Comparison of ENCODE assay signal across 8 mouse cellular contexts in genomic region chr12:99560701-99561332, GRCm38 (mm10). TPM values are rescaled to one million over a fixed set of nuclear protein-coding genes. Genes with fewer than 3 reads are reported as not detected.
DNase-seq lines count a peak whose midpoint lies in the region; ATAC-seq lines count a peak whose summit lies in the region.

No protein-coding gene starts in this region.

- peak overlapping the region; percentile 7 for H3K4me3 ChIP-seq in embryonic facial prominence, embryonic 11.5 days (ENCODE audit: low read depth, low read length)
- H3K4me3 ChIP-seq in limb, embryonic 13.5 days: peak overlapping the region; percentile 79
- H3K4me3 ChIP-seq in stomach, embryonic 14.5 days (ENCODE audit: low read depth, low read length): peak overlapping the region; percentile 86

- H3K27me3 ChIP-seq in embryonic facial prominence, embryonic 11.5 days (ENCODE audit: control insufficient read depth, insufficient read depth, low read length): no peaks in the 10 kb centered on the region
- no peaks in the 10 kb centered on the region for H3K27me3 ChIP-seq in limb, embryonic 13.5 days
- no peaks in the 10 kb centered on the region for H3K27me3 ChIP-seq in stomach, embryonic 14.5 days (ENCODE audit: control insufficient read depth, insufficient read depth, low read length)

- H3K36me3 ChIP-seq in embryonic facial prominence, embryonic 11.5 days (replicated peaks; ENCODE audit: control insufficient read depth, insufficient read depth, low read depth, low read length): no peaks in the 10 kb centered on the region
- H3K36me3 ChIP-seq in limb, embryonic 13.5 days: peaks cover 4% of the 10 kb centered on the region
- H3K36me3 ChIP-seq in stomach, embryonic 14.5 days (ENCODE audit: control insufficient read depth, insufficient read depth, low read length): no peaks in the 10 kb centered on the region

- 41% methylated on average over 11 of the region's 11 CpGs for WGBS in embryonic facial prominence, embryonic 11.5 days
- WGBS in limb, embryonic 13.5 days: 10% methylated on average over 11 of the region's 11 CpGs
- 31% methylated on average over 11 of the region's 11 CpGs for WGBS in stomach, embryonic 14.5 days

- no peak for ATAC-seq in embryonic facial prominence, embryonic 11.5 days (replicated peaks; ENCODE audit: insufficient number of reproducible peaks, low FRiP score, low TSS enrichment, low read depth)
- no peak for ATAC-seq in limb, embryonic 13.5 days (ENCODE audit: low FRiP score, low read depth)
- no peak for ATAC-seq in stomach, embryonic 14.5 days (ENCODE audit: insufficient number of reproducible peaks, insufficient read depth, low FRiP score, low read depth)

- no peaks in the 10 kb centered on the region for H3K9me3 ChIP-seq in embryonic facial prominence, embryonic 11.5 days (replicated peaks; ENCODE audit: control insufficient read depth, low read length)
- no peaks in the 10 kb centered on the region for H3K9me3 ChIP-seq in limb, embryonic 13.5 days
- no peaks in the 10 kb centered on the region for H3K9me3 ChIP-seq in stomach, embryonic 14.5 days (ENCODE audit: control insufficient read depth, low read depth, low read length)

- intact Hi-C loops in heart, postnatal 25 days (cut with DNase I): loop anchor here (5.0 kb wide), 2 partner anchors 169 to 219 kb away; no protein-coding TSS in a partner anchor
- intact Hi-C loops in heart, postnatal 36 days (cut with DNase I): loop anchor here (5.0 kb wide), 3 partner anchors 126 to 321 kb away; partner anchors contain the start of genes Efcab11 and Tdp1

- no peak overlapping the region for H3K27ac ChIP-seq in embryonic facial prominence, embryonic 11.5 days (replicated peaks; ENCODE audit: low read depth, low read length)
- peak overlapping the region; percentile 67 for H3K27ac ChIP-seq in limb, embryonic 13.5 days
- H3K27ac ChIP-seq in stomach, embryonic 14.5 days (ENCODE audit: low read length): peak overlapping the region; percentile 86; the same call in 1 of the 2 replicates

- H3K9ac ChIP-seq in embryonic facial prominence, embryonic 11.5 days (replicated peaks; ENCODE audit: low read length): no peak overlapping the region
- peak overlapping the region; percentile 27; the same call in 1 of the 2 replicates for H3K9ac ChIP-seq in limb, embryonic 13.5 days
- H3K9ac ChIP-seq in stomach, embryonic 14.5 days (replicated peaks; ENCODE audit: low read depth, low read length): no peak overlapping the region

- peaks cover 5% of the 10 kb centered on the region; the same call in 1 of the 2 replicates for H3K4me1 ChIP-seq in embryonic facial prominence, embryonic 11.5 days (ENCODE audit: control insufficient read depth, insufficient read depth, low read length)
- peaks cover 51% of the 10 kb centered on the region for H3K4me1 ChIP-seq in limb, embryonic 13.5 days
- peaks cover 11% of the 10 kb centered on the region for H3K4me1 ChIP-seq in stomach, embryonic 14.5 days (ENCODE audit: control insufficient read depth, insufficient read depth, low read length)

- peak; percentile 66 to 70 for DNase-seq in heart, adult 18-20 months
- DNase-seq in heart, postnatal 25 days (ENCODE audit: low spot score): no peak
- peak; percentile 30 for DNase-seq in embryonic facial prominence, embryonic 11.5 days (ENCODE audit: low spot score)
- DNase-seq in heart, postnatal 36 days: peak; percentile 36 to 56
- no peak for DNase-seq in retina, postnatal 1 day
- no peak for DNase-seq in cerebellum, adult 9-10 months

- peak overlapping the region; percentile 5; the same call in 1 of the 2 replicates for H3K4me2 ChIP-seq in embryonic facial prominence, embryonic 11.5 days (ENCODE audit: low read depth, low read length)
- peak overlapping the region; percentile 78 for H3K4me2 ChIP-seq in limb, embryonic 13.5 days (replicated peaks)
- peak overlapping the region; percentile 69 for H3K4me2 ChIP-seq in stomach, embryonic 14.5 days (replicated peaks; ENCODE audit: low read depth, low read length)

RNA-seq across cellular contexts. Expression of gene Foxn3, which starts 2.6 kb away (rescaled TPM):
- total RNA-seq in heart, adult 18-20 months (2021): 100 to 1,000 TPM in 1 of 2 experiments, 10 to 100 TPM in 1; 98.5 to 102 TPM
- total RNA-seq in heart, postnatal 25 days (2021): 100 to 1,000 TPM; 115 to 120 TPM
- polyA plus RNA-seq in embryonic facial prominence, embryonic 11.5 days (2014; fragmentation: Nextera tagmentation; extraction: Ambion mirVana): 80.5 and 83.1 TPM in 2 replicates
- total RNA-seq in heart, postnatal 36 days (2021): 100 to 1,000 TPM; 120 to 133 TPM
- 130 and 137 TPM in 2 replicates for polyA plus RNA-seq in limb, embryonic 13.5 days (2015; fragmentation: Nextera tagmentation; extraction: Ambion mirVana)
- 77.9 and 93.4 TPM in 2 replicates for polyA plus RNA-seq in stomach, embryonic 14.5 days (2014; fragmentation: Nextera tagmentation; extraction: Ambion mirVana)

Comparison
In these comparisons a context has a peak if more than half of its experiments do, and no peak if none do; other contexts are left out.
1. DNase-seq: peak in heart, adult 18-20 months (2 of 2), embryonic facial prominence, embryonic 11.5 days (single experiment) and heart, postnatal 36 days (2 of 2); none in heart, postnatal 25 days (single experiment), retina, postnatal 1 day (single experiment) and cerebellum, adult 9-10 months (single experiment).
2. H3K4me2 ChIP-seq: peak in every context shown above with its lines; median percentile 78 in limb, embryonic 13.5 days; 69 in stomach, embryonic 14.5 days; 5 in embryonic facial prominence, embryonic 11.5 days.
3. H3K4me3 ChIP-seq: peak in every context shown above with its lines; median percentile 86 in stomach, embryonic 14.5 days; 79 in limb, embryonic 13.5 days; 7 in embryonic facial prominence, embryonic 11.5 days.